Mouse (Mus musculus) stomach, postnatal 0 days (tissue): ENCODE data around the gene Trim44.

Experiments used
- CTCF ChIP-seq: IDR thresholded peaks from 2 replicates; pipeline ENCODE4 v1.5.1; 2016; ENCODE audit warnings: antibody characterized with exemption, low read depth, mild to moderate bottlenecking, moderate library complexity
- EP300 ChIP-seq: optimal IDR thresholded peaks from 2 replicates; pipeline ENCODE3; 2016; ENCODE audit warnings: antibody characterized with exemption

DNA sequence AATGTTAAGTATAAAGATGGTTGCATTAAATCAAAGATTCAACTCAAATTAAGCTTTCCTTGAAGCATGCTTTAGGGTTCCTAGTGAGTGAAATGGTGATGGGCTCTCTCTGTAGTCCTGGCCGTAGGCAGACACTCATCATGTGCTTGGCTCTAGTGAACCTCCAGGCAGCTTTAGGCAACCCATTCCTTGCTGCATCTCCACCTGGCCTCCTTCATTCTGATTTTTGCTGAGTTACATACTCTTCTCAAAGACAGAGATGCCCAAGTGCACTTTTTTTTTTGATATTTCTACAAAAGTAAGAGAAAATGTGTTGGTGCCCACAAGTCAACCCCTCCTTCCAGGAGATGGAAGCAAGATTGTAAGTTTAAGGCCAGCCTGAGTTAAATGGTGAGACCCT lies 47.5 kb upstream of the Trim44 start:
- no peak for TF ChIP-seq CTCF
- no peak for TF ChIP-seq EP300
